Comparison of ENCODE assay signal across 8 mouse cellular contexts in genomic region chr4:120380811-120381391, GRCm38 (mm10). TPM values are rescaled to one million over a fixed set of nuclear protein-coding genes. Genes with fewer than 3 reads are reported as not detected.
DNase-seq lines count a peak whose midpoint lies in the region; ATAC-seq lines count a peak whose summit lies in the region.

No protein-coding gene starts in this region.

- ATAC-seq in forebrain, embryonic 12.5 days (ENCODE audit: low FRiP score), result peak; percentile 83
- ATAC-seq in heart, embryonic 15.5 days (replicated peaks; ENCODE audit: insufficient number of reproducible peaks, insufficient read depth, low FRiP score, low read depth), result peak; percentile 84
- 0 out of 2 replicates have a peak, but pooled peaks have one; percentile 32 for ATAC-seq in liver, embryonic 12.5 days

- no peak overlapping the region for H3K27ac ChIP-seq in forebrain, embryonic 12.5 days
- H3K27ac ChIP-seq in heart, embryonic 15.5 days, result no peak overlapping the region
- H3K27ac ChIP-seq in liver, embryonic 12.5 days, result no peak overlapping the region

- H3K36me3 ChIP-seq in forebrain, embryonic 12.5 days (replicated peaks), result no peaks in the 10 kb centered on the region
- H3K36me3 ChIP-seq in heart, embryonic 15.5 days, result no peaks in the 10 kb centered on the region
- no peaks in the 10 kb centered on the region for H3K36me3 ChIP-seq in liver, embryonic 12.5 days

- H3K4me2 ChIP-seq in forebrain, embryonic 12.5 days, result no peak overlapping the region
- H3K4me2 ChIP-seq in heart, embryonic 15.5 days, result peak overlapping the region; percentile 45
- H3K4me2 ChIP-seq in liver, embryonic 12.5 days, result peak overlapping the region; percentile 28; the same call in 1 of the 2 replicates

- peaks cover 65% of the 10 kb centered on the region for H3K27me3 ChIP-seq in forebrain, embryonic 12.5 days
- H3K27me3 ChIP-seq in heart, embryonic 15.5 days, result peaks cover 6% of the 10 kb centered on the region; the same call in 1 of the 2 replicates
- H3K27me3 ChIP-seq in liver, embryonic 12.5 days (replicated peaks), result peaks cover 6% of the 10 kb centered on the region; the same call in 1 of the 2 replicates

- WGBS in forebrain, embryonic 12.5 days, result 12% methylated on average over 7 of the region's 7 CpGs
- 7% methylated on average over 7 of the region's 7 CpGs for WGBS in heart, embryonic 15.5 days
- whole genome bisulfite sequencing in liver, embryonic 12.5 days (ENCODE audit: insufficient replicate concordance), result 9% methylated on average over 7 of the region's 7 CpGs

- H3K4me1 ChIP-seq in forebrain, embryonic 12.5 days, result peaks cover 5% of the 10 kb centered on the region
- H3K4me1 ChIP-seq in heart, embryonic 15.5 days (replicated peaks), result peaks cover 5% of the 10 kb centered on the region; the same call in 1 of the 2 replicates
- H3K4me1 ChIP-seq in liver, embryonic 12.5 days, result no peaks in the 10 kb centered on the region

- no peak overlapping the region for H3K9ac ChIP-seq in forebrain, embryonic 12.5 days
- no peak overlapping the region for H3K9ac ChIP-seq in heart, embryonic 15.5 days
- no peak overlapping the region for H3K9ac ChIP-seq in liver, embryonic 12.5 days

- no peaks in the 10 kb centered on the region for H3K9me3 ChIP-seq in forebrain, embryonic 12.5 days
- H3K9me3 ChIP-seq in heart, embryonic 15.5 days (replicated peaks), result no peaks in the 10 kb centered on the region
- no peaks in the 10 kb centered on the region for H3K9me3 ChIP-seq in liver, embryonic 12.5 days (replicated peaks)

- H3K4me3 ChIP-seq in forebrain, embryonic 12.5 days (replicated peaks), result no peak overlapping the region
- H3K4me3 ChIP-seq in heart, embryonic 15.5 days, result peak overlapping the region; percentile 19; the same call in 1 of the 2 replicates
- no peak overlapping the region for H3K4me3 ChIP-seq in liver, embryonic 12.5 days

- peak; percentile 49 for DNase-seq in CD4-positive helper T cell, adult 2 months (ENCODE audit: low read depth, low spot score)
- peak; percentile 69 for DNase-seq in c-Kit-positive CD71-negative TER-119-negative erythroid progenitor cells, embryonic 14.5 days (ENCODE audit: low read depth)
- DNase-seq in kidney, postnatal 10 days, result peak; percentile 74
- peak; percentile 5 to 27 for DNase-seq in natural killer cell, adult 2 months (ENCODE audit: low spot score in 2 of 2)
- DNase-seq in testis, postnatal 14 days (ENCODE audit: low spot score), result peak; percentile 75

RNA-seq across cellular contexts. Expression of gene Scmh1, which starts 24.2 kb away (rescaled TPM):
- 44.6 and 52.7 TPM in 2 replicates for polyA plus RNA-seq in forebrain, embryonic 12.5 days (2016; fragmentation: Nextera tagmentation; extraction: Ambion mirVana)
- 66.4 and 71.6 TPM in 2 replicates for polyA plus RNA-seq in heart, embryonic 15.5 days (2015; fragmentation: Nextera tagmentation; extraction: Ambion mirVana)
- 20.0 and 21.4 TPM in 2 replicates for polyA plus RNA-seq in liver, embryonic 12.5 days (2016; fragmentation: Nextera tagmentation; extraction: Ambion mirVana)

Comparison
In these comparisons a context has a peak if more than half of its experiments do, and no peak if none do; other contexts are left out.
1. DNase-seq: peak in every context shown above with its lines; median percentile 75 in testis, postnatal 14 days; 74 in kidney, postnatal 10 days; 69 in c-Kit-positive CD71-negative TER-119-negative erythroid progenitor cells, embryonic 14.5 days; 49 in CD4-positive helper T cell, adult 2 months; 16 in natural killer cell, adult 2 months.
2. ATAC-seq: peak in every context shown above with its lines; median percentile 84 in heart, embryonic 15.5 days; 83 in forebrain, embryonic 12.5 days; 32 in liver, embryonic 12.5 days.